Mouse (Mus musculus) heart, postnatal 0 days (tissue): ENCODE results near the gene Tmem151b.

ENCODE experiments used
- CTCF ChIP-seq: IDR thresholded peaks from 2 replicates; pipeline ENCODE4 v1.5.1; 2016; ENCODE audit warnings: antibody characterized with exemption, control low read depth, low read depth
- EP300 ChIP-seq: IDR thresholded peaks from 2 replicates; pipeline ENCODE4 v1.6.1; 2016; ENCODE audit warnings: antibody characterized with exemption, low read depth

DNA sequence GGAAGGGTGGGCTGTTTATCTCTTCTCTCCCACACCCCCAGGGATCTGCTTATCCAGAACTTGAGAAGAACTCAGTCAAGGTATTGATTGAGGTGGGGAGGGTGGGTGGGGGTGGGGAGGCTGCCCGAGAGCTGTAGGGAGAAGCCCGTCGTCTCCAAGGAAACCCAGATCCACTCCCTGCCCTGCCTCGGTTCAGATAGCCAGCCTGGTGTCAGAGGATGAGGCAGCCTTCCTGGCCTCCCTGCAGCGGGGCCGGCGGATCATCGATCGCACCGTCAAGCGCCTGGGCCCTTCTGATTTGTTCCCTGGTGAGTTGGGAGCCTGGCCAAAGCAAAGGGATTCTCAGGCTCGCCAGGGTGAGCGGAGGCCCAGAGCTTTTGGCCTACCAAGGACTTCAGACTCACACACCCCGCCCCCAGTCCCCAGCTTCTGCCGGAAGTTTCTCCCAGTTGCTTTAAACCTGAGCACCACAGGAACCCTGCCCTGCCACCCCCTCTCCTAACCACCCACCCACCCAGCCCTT lies 34.2 kb downstream of the Tmem151b start:
- TF ChIP-seq CTCF: no peak
- no peak for TF ChIP-seq EP300
